Mouse (Mus musculus) thymus, postnatal 14 days (tissue): ENCODE data around the gene Zkscan5.
"Not testable (repeated sequence)": the region's sequence is repeated elsewhere in the genome, so short reads cannot be mapped to it uniquely, and the experiment has no call there.

ENCODE experiments used
- DNase-seq: peaks from one replicate; pipeline ENCODE4 v3.0.0; 2021

Zkscan5 gene

DNA sequence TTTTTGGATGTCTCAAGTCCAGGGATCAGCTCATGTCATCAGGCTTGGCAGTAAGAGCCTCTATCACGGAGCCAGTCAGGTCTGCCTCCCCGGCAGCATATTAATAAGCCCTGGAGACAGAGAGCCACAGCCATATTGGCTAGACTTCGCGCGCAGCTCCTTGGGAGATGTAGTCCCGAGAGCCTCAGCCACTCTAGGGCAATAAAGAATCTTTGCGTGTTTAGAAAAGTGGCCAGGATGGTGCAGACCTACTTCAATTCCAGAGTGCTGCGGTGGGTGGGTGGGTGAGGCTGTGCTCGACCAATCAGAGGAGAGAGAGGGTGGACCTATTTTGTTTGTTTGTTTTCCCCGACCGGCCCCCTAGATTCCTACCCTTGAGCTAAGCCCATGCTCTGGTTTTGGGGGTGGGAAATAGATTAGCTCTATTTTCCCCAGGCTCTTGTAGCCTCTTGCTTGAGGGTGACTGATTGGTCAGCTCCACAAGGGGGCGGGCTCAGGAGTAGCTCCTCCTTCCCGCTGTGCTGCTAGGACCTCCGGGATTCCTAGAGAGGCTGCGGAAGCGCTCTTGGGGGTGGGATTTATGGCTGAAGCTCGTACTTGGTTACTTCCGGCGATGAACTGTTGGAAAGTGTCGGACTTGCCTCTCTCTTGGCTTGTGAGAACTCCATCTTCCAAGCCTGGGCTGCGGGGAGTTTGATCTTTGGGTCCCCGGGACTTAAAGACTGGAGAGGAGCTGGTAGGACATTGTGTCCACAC lies at the start of gene Zkscan5:
Gene Zkscan5 (plus strand): TSS at position 627 of the 756 bp plus-strand sequence.
- peak; percentile 97 for DNase-seq

DNA sequence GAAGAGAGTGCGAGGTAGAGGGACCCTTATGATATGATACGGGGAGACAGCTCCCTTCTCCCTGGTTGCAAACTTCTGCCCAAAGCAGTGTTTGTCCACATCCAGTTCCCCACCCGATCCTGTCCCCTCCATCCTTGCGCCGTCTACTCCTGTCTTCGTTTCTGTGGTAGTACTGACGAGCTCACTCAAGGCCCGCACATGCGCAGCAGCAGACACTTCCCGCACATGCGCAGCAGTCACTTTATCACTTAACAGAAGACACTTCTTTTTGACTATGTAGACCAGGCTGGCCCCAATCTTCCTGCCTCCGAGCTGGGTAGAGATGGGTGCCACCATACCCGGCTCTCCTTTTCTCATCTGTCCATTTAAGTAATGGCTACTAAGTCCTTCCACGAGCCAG lies 43.0 kb upstream of the Zkscan5 start:
- no peak for DNase-seq

DNA sequence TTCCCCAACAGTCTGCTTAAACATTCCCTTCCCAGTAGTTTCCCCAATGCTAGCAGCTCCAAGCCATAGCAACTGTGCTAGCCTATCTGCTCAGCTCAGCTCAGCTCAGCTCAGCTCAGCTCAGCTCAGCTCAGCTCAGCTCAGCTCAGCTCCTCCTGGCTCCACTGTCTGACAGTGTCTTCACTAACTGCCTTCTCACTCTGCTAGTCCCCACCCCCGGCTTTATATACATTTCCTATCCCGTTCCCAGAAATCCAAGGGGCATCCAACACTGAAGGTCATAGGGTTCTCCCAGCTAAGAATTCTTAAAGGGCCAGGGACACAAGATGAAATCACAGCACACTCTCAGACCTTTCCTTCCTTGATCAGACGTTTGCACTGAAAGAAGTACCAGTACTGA lies 39.7 kb upstream of the Zkscan5 start:
- DNase-seq: no peak

DNA sequence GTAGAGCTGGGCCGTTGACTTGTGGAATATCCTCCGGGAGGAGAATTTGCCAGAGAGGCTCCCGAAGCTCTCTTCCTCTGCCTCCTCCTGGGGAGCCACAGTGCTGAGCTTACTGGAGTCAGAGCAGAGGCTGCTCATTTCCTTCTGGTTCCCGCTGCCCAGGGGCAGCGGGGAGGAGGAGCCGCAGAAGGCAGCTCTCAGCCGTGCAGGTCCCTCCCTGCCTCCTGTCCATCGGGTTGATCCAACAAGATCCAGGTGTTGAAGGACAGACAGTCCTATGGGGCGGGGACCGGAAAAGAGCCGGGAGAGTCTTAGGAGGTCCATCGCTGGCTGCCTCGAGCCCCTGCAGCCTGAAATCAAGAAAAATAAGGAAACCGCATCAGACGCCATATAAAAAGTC lies 39.2 kb upstream of the Zkscan5 start:
- no peak for DNase-seq

DNA sequence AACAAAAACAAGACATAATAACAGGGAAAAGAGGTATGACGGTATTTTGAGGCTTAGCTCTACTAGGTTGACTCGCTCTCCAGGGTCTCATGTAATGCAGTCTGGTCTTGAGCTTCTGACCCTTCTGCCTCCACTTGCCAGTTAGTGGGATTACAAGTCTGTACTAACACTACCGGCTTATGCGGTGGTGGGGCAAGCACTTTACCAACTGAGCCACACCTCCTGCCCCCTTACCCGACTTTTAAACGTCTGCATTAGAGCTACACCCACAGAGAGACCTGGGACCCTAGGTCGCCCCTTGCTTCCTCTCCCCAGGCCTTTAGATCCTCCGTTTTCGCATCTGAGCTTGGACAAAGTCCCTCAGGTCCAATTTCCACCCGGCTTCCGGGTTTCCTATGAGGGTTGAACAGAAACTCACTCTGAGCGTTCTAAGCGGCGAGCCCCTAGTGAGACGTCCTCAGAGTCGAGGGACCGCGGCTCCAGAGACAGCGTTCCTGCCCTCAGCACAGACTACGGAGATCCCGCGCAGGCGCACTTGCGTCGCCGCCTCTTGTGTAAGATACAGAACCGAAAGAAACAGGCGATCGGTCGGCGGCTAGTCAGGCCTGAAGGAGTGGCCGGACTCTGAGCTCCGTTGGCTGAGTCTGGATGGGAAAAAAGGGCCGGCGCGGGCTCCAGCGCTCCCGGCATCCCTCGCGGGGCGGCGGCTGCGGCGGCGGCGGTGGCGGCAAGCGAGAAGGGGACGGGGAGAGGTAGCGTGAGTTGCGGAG lies 37.6 kb upstream of the Zkscan5 start, which contains the start of the genes Ptcd1 and Cpsf4:
Gene Ptcd1 (minus strand): TSS at position 573 of the 770 bp plus-strand sequence.
Gene Cpsf4 (plus strand): TSS at position 678 of the 770 bp plus-strand sequence.
- DNase-seq: peak; percentile 99

DNA sequence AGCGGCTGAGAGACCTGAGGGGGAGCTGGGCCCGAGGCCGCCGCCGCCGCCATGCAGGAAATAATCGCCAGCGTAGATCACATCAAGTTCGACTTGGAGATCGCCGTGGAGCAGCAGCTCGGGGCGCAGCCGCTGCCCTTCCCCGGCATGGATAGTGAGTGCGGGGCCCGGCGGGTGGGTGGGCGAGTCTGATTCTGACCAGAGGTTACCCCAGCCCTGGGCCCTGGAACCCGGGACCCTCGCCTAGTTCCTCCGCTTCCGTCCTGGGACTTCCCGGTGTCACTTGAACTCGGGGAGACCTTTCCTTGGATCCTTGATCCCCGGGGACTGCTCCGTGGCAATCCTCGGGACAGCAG lies 37.1 kb upstream of the Zkscan5 start:
- DNase-seq: no peak

DNA sequence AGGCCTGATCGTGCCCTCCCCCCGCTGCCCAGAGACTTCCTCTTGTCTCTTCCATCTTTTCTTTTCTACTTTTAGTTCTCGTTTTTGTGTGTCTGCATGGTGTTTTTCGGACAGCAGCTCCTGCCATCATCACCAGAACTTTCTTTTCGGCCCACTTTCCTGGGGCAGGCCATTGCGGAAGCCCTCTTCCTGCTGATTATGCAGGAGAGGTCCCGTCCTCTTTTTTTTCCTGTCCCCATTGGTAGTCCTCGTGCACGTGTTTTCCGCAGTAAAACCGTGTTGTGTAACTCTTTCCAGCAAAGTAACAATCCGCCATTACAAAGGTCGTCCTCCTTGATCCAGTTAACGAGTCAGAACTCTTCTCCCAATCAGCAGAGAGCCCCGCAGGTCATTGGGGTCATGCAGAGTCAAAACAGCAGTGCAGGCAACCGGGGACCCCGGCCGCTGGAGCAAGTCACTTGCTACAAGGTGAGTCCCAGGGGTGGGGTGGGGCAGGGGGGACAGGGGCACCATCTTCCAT lies 25.8 kb upstream of the Zkscan5 start:
- DNase-seq: no peak

DNA sequence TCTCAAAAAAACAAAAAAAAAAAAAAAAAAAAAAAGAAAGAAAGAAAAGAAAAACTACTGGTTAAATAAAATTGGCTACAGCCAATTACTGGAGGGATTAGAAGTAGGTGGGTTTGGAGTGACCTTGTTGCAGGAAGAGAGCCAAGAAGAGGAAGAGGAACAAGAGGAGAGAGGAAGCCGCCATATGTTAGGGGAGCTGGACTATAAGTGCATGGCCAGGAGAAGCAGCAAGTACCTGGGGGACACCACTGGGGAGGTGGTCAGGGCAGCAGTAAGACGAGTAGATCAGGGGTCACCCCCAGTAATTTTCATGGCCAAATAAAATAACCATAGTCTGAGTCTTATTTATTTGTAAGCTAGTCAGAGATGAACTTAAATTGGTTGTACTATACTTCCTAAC lies 19.1 kb upstream of the Zkscan5 start:
- DNase-seq: no peak

DNA sequence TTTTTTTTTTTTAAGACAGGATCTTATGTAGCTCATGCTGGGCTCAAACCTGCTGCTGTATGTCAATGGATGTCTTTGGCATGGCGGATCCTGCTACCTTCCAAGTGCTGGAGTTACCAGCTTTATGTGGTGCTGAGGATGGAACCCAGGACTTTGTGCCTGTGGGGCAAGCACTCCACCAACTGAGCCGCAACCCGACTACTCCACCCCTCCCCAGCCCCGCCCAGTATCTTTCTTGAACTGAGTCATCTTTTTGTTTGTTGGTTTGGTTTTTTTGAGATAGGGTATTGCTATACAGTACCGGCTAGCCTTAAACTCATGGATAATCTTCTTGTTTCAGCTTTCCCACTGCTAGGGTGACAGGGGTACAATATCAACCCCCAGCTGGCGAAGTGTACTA lies 14.9 kb upstream of the Zkscan5 start:
- DNase-seq: no peak

DNA sequence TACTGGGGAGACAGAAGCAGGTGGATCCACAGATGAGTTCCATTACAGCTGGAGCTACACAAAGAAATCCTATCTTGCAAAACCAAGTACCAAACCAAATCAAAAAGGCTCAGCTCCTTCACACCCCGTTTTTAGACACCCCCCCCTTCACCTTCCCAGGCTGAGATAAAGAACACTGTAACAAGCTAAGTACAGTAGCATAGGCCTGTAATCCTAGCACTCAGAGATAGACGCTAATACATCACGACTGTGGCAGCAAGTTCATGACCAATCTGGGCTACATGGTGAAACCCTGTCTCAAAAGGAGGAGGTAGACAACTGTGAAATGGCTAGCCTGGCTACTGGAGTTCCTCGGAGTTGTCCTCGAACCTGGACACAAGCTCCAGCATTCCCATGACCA lies 14.0 kb upstream of the Zkscan5 start:
- no peak for DNase-seq

DNA sequence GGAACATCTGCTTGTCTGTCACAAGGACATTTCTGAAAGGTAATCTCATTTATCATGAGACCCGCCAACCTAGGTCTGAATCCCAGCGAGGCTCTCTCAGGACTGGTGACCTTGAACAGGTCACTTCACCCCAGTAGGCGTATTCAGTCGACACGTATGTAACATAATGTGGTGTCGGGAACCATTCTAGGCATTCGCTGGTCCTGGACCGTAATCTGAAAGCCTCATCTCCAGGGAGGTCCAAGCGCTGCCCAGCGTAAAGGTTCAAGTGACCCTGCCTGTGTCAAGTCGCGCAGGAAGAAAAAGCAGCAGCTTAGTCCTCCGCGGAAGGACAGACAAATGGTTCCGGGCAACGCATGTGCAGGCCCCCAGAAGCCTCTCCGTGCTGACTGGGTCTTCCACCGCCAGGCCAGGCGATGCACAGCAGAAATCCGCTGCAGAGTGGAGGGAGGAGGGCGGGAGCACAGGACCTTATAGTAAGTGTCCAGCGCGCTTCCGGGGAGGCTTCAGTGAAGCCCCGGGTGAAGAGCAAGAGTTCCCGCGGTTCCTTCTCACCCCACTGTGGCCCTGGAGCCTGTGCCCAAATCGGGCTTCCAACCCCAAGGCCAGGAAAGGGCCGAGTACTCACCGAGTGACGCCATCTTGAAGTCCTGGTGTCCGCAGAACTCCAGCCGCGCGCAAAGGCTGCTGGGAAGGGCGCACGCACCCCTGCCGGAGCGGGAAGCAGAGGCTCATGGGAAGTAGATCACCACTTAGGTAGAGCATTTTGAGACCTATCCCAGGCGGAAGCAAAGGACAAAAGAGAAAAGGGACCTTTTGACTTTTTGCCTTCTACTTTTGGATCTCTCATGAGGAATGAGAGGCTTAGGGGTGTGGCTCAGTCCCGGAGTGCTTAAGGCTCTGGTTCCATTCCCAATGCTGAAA lies 13.2 kb upstream of the Zkscan5 start:
- peak; percentile 90 for DNase-seq

DNA sequence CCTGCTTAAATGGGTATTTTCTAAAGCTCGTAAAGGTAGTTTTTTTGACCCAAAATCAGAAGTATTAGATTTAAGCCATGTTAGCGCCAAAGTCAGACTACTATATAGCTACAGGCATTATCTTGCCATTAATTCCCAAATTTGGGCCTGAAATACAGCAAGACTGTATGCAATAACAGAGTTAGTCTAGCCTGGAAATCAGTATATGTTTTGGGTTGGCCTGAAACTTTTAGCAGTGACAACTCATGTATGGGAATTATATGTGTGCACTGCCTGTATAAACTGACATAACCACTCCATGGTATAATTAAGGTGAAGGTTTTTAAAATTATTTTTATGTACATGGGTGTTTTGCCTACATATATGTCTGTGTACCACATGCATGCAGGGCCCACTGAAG lies 12.4 kb upstream of the Zkscan5 start, which contains the start of gene Atp5j2:
Gene Atp5j2 (minus strand): TSS at position 101 of the 400 bp plus-strand sequence.
- no peak for DNase-seq

DNA sequence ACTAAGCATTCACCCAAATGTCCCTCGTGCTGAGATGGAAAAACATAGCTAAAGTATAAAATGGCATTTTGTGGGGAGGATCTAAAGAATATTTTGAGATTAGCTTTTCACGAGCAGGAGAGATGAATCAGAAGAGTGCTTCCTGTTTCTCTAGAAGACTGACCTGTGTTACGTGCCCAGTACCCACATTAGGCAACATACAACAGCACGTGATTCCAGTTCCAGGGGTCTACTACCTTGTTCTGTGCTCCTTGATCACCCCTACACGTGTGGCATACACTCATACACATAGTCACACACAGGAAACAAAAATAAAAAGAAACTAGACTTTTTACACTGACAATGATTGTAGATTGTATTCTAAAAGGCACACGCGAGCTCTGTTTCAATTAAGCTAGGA lies 4.0 kb upstream of the Zkscan5 start:
- DNase-seq: no peak

DNA sequence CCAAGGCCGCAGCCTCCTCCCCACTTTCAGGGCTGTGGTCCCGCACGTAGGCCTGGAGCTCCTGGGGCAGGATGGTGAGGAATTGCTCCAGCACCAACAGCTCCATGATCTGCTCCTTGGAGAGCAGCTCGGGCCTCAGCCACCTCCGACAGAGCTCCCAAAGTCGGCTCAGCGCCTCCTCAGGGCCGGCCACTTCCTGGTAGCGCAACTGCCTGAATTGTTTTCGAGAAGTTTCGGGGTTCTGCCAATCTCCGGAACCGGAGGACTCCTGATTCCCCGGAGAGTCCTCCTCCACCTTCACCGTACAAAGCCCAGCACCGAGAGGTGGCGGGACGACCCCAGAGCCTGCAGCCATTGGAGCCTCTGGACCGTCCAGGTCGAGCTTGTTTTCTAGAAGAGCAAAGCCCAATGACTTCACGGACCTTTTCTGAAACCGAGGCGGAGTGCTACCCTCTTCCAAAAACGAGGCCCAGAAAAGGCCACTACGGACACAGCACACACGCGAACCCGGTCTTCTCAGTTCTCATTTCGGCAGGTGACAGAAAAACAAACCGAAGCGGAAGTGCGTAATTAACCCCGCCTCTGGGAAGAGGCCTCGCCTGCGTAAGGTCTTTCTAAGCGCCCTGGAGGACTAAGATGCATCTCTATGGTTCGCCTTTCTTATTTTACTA lies 2.9 kb upstream of the Zkscan5 start, which contains the start of gene Zkscan14:
Gene Zkscan14 (minus strand): TSS at position 548 of the 671 bp plus-strand sequence.
- peak; percentile 82 for DNase-seq

DNA sequence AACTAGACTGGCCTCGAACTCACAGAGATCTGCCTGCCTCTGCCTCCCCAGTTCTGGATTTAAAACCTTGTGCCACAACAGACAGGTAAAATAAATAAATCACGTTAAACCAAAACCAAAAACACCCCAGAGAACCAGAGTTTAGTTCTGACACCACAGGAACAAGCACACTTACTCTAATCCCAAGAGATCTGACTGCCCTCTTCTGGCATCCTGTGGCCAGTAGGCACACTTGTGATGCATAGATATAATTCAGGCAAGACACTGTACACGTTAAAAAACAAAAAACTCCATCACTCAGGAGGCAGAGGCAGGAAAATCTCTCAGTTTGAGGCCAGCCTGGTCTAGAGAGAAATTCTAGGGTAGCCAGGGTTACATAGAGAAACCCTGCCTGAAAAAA lies 1.9 kb upstream of the Zkscan5 start:
- DNase-seq: no peak

DNA sequence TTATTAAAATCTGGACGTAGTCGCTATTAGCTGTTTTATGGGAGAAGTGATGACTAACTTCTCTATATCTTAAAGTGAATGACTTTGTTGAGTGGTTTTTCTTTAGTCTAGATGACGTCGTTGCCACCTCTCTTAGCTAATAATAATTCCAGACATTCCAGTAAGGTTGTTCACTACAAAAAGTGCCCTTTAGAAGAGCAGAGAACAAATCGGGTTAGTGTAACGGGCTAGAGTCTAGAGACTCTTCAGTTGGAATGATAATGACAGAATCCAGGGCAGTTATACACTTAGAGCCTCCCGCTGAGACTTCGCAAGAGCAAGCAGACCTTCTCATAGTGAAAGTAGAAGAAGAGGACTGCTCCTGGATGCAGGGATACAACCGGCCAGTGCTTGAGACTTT lies 679 bp downstream of the Zkscan5 start:
- no peak for DNase-seq

DNA sequence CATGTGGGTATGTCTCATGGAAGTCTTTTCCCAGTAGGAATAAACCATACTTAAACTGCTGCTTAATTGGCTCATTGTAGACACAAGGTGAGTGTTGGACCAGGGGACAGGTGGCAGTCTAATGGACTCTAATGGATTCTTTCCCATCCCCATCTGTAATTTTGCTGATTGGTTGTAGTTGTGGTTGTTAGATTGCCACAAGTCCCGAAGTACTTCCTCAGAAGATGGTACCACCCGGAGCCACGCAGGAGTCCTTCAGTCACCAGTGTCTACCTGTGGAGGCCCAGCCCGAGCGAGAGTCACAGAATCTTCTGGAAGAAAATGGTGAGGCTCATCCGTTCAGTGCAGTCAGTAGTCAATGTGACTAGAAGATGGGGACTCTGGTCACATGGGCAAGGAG lies 3.0 kb downstream of the Zkscan5 start:
- no peak for DNase-seq

DNA sequence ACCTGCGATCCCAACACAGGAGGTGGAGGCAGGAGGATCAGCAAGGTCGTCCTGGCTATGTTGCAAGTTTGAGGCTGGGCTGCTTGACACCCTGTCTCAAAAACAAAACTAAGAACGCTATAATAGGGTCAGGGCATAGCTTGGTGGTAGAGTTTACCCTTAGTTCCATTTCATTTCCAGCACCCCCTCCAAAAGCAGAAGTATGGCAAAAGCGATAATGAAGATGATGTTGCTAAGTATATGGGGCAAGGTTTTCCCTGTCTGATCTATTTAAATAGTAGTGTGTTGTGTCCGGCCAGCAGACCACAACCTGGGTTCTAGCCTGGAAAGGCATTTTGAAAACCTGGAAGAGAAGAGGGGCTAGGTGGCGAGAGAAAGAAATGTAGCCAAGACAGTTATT lies 3.6 kb downstream of the Zkscan5 start:
- no peak for DNase-seq

DNA sequence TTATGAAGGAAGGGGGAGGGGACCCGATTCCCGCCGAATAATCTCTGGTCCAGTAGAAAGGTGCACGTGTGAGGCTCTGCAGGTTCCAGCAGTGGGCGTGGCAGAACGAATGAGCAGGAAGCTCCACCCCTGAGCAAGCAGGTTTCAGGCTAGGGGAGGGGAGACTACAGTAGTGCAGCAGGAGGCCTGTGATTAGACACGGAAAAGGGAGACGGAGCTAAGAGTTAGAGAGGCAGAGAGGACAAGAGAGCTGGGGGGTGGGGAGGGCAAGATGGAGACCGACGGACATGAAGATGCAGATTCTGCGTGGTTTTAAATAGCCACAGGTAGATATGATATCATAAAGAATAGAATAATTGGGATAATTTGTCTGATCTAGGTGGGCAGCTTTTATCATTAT lies 4.0 kb downstream of the Zkscan5 start:
- DNase-seq: not testable (repeated sequence)

DNA sequence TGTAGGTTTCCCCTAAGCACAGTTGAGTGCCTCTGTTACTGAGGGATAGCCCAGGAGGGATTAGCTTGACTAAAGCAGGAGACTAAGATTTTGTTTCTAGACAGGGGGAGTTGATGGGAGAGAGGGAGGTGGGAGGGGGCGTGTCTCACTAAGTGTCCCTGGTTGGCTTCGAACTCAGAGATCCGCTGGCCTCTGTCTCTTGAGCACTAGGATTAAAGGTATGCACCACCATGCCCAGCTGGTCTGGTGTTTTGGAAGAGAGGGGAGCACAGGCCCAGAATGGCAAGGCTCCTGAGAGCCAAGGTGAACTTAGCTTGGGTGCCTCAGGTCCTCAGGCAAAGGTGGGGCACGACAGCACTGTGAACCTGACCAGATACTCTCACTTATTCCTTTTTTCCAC lies 7.0 kb downstream of the Zkscan5 start:
- DNase-seq: no peak

DNA sequence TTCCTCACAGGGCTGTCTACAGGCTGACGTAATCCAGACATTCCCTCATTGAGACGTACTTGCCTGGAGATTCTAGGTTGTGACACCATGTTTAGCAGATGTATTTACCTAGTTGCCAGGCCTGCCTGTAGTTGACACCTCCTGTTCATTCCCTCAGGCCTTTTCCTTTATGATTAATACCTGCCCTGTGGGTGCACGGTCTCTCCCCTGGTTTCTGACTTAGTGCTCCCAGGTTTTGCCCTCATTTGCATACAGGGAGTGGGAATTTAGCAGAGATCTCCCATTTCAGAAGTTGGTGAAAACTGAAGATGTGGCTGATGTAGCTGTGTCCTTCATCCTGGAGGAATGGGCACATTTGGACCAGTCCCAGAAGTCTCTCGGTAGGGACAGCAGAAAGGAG lies 7.9 kb downstream of the Zkscan5 start:
- no peak for DNase-seq

DNA sequence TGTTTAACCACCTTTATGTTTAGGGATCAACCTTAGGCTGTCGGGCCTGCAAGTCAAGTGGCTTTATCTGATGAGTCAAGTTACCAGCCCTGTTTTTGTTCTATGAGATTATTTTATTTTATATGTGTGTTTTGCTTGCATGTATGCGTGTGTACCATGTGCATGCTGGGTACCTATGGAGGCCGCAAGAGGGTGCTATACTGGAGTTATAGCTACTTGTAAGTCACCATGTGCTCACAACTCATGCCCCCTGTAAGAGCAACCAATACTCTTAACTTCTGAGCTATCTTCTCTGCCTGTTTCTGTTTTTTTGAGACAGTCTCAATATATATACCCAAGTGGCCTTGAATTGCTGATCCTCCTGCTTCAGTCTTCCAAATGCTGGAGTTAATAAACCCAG lies 9.1 kb downstream of the Zkscan5 start:
- DNase-seq: no peak
